Mouse (Mus musculus): ENCODE measurements around the gene A430033K04Rik. TPM values are rescaled to one million over a fixed set of nuclear protein-coding genes. Genes with fewer than 3 reads are reported as not detected.

A430033K04Rik gene
- polyA plus RNA-seq, 1 experiment = 0.31 TPM

DNA sequence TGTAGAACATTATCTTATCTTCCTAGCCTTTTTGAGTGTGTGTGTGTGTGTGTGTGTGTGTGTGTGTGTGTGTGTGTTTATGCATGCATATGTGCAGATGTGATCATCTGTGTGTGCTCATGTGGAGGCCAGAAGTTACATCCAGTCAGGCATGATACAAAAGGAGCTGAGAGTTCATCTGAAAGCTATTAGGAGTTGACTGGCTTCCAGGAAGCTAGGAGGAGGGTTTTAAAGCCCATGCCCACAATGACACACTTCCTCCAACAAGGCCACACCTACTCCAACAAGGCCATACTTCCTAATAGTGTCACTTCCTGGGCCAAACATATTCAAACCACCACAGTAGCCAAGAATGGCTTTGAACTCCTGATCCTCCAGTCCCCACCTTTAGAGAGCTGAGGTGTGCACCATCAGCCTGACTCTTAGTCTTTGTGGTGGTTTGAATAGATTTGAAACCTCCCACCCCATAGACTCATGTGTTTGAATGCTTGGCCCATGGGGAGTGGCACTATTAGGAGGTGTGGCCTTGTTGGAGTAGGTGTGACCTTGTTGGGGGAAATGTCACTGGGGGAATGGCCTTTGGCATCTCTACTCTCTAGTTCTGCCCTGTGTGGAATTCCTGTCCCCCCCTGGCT lies 70.4 kb downstream of the A430033K04Rik start:
- Histone ChIP-seq H3K9me3 (peaks cover 17% of the 10 kb centered on the region), H3K4me3 (replicated peaks) (no peak overlapping the region)
- TF ChIP-seq GATA1 (IDR thresholded peaks at IDR 0.05; ENCODE audit: borderline replicate concordance, low read length) (no peak), FLI1 (IDR thresholded peaks at IDR 0.05; ENCODE audit: low read length) (no peak)

DNA sequence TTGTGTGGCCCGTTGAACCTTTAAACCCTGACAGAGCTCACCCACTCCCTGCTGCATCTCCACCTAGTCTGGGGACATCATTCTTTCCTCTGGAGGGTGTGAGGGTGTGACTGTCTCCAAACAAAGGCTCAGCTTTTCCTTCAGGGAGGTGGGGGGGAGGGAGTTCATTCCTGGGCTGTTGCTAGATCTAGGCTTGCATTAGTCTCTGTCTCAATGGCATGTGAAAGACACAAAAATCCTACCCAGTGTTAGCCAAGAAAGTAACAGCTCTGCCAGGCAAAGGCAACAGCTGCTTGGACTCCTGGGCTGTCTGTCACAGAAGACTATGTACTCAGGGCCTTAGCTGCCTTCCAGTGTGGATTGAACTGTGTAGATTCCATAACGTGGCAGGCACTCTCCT lies 71.4 kb downstream of the A430033K04Rik start:
- peaks cover 17% of the 10 kb centered on the region for H3K9me3 ChIP-seq
- peak overlapping the region; percentile 82 for H3K4me3 ChIP-seq (replicated peaks)
- H3K4me1 ChIP-seq = peaks cover 42% of the 10 kb centered on the region
- peaks cover 6% of the 10 kb centered on the region for H3K36me3 ChIP-seq (replicated peaks; ENCODE audit: low read length)
- peaks cover 12% of the 10 kb centered on the region for H3K27me3 ChIP-seq (replicated peaks)
- no peak for TF ChIP-seq FLI1 (IDR thresholded peaks at IDR 0.05; ENCODE audit: low read length)
- TF ChIP-seq GATA1 (IDR thresholded peaks at IDR 0.05; ENCODE audit: borderline replicate concordance, low read length) = no peak

More for the DNA sequence above, 70.4 kb downstream of the A430033K04Rik start:
- peaks cover 12% of the 10 kb centered on the region for H3K27me3 ChIP-seq (replicated peaks)
- peaks cover 50% of the 10 kb centered on the region for H3K4me1 ChIP-seq
- H3K36me3 ChIP-seq (replicated peaks; ENCODE audit: low read length) = peaks cover 6% of the 10 kb centered on the region

- Histone ChIP-seq H3K4me1 (peaks cover 36% of the 10 kb centered on the region), H3K36me3 (replicated peaks; ENCODE audit: low read length) (peaks cover 6% of the 10 kb centered on the region), H3K27me3 (replicated peaks) (peaks cover 10% of the 10 kb centered on the region), H3K4me3 (replicated peaks) (peak overlapping the region; percentile 82), H3K9me3 (peaks cover 17% of the 10 kb centered on the region)
- TF ChIP-seq FLI1 (IDR thresholded peaks at IDR 0.05; ENCODE audit: low read length) = peak; percentile 12; the same call in 1 of the 2 replicates
- TF ChIP-seq GATA1 (IDR thresholded peaks at IDR 0.05; ENCODE audit: borderline replicate concordance, low read length) = no peak
Observed at GRCm38 (mm10) chr5:138694496-138695167, 72.0 kb downstream of the A430033K04Rik start.

DNA sequence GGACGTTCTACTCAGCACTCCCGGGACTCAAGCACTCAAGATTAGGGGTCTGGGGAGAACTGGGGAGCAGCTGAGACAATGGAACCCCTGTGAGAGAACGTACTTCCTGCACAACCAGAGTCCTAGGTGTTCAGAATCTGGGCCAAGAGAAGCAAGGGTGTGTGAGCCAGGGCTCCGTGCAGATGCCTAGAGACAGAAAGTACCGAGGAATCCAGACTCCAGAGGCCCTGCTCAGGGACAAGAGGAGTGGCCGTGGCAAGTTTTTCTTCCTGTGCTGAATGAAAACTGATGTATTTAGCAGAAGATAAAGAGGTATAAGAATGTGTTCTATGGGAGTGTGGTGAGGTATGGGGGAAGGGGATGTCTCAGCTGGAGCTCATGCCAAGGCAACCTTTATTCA lies 74.8 kb downstream of the A430033K04Rik start:
- Histone ChIP-seq H3K4me1 (peaks cover 34% of the 10 kb centered on the region), H3K9me3 (peaks cover 14% of the 10 kb centered on the region), H3K4me3 (replicated peaks) (no peak overlapping the region), H3K27me3 (replicated peaks) (peaks cover 8% of the 10 kb centered on the region), H3K36me3 (replicated peaks; ENCODE audit: low read length) (peaks cover 6% of the 10 kb centered on the region)
- TF ChIP-seq GATA1 (IDR thresholded peaks at IDR 0.05; ENCODE audit: borderline replicate concordance, low read length) = no peak
- TF ChIP-seq FLI1 (IDR thresholded peaks at IDR 0.05; ENCODE audit: low read length) = no peak

Other genes starting within 250 kb of the A430033K04Rik start
- 0.27 TPM in 1 of 2 replicates, not detected in the other for gene Zfp157, start 181.4 kb upstream of the A430033K04Rik start, polyA plus RNA-seq (2012; ENCODE audit: insufficient read depth, low replicate concordance)
- not detected in 2 replicates for gene 1700123K08Rik, start 58.1 kb upstream of the A430033K04Rik start, polyA plus RNA-seq (2012; ENCODE audit: insufficient read depth, low replicate concordance)
- gene Zfp68, start 3.1 kb upstream of the A430033K04Rik start, polyA plus RNA-seq (2012; ENCODE audit: insufficient read depth, low replicate concordance) = 1.1 TPM in 1 of 2 replicates, not detected in the other
- gene Fam20c, start 131.7 kb downstream of the A430033K04Rik start, polyA plus RNA-seq (2012; ENCODE audit: insufficient read depth, low replicate concordance) = 8.0 and 54.6 TPM in 2 replicates
- gene Gm5294, start 197.2 kb downstream of the A430033K04Rik start, polyA plus RNA-seq (2012; ENCODE audit: insufficient read depth, low replicate concordance) = not detected in 2 replicates

Data from megakaryocyte, embryonic 14.5 days (primary cell).